Mouse (Mus musculus): ENCODE measurements at regions not wholly inside any gene's neighbourhood (a gene's known extent, or its start where the extent isn't known, plus 50 kb on each side); places are given as distances from the start of the nearest gene placed in this dataset.

- Histone ChIP-seq H3K9me3 (replicated peaks; ENCODE audit: insufficient read depth, low read length) (no peaks in the 10 kb centered on the region), H3K36me3 (ENCODE audit: control insufficient read depth in 1 of 2, insufficient read depth in 2 of 2, low read length in 2 of 2) (no peaks in the 10 kb centered on the region), H3K4me1 (ENCODE audit: control insufficient read depth in 1 of 2, insufficient read depth in 2 of 2, low read length in 2 of 2) (no peaks in the 10 kb centered on the region), H3K79me2 (ENCODE audit: control insufficient read depth, insufficient read depth, low read length, poor library complexity) (no peaks in the 10 kb centered on the region), H3K27me3 (ENCODE audit: control insufficient read depth in 1 of 2, insufficient read depth in 2 of 2, low read length in 2 of 2) (no peaks in the 10 kb centered on the region), H3K9ac (ENCODE audit: control insufficient read depth, low read depth, low read length, poor library complexity, severe bottlenecking) (no peak overlapping the region), H3K4me3 (ENCODE audit: control insufficient read depth in 1 of 2, insufficient read depth in 1 of 2, low read depth in 2 of 2, low read length in 2 of 2) (no peak overlapping the region), H3K27ac (ENCODE audit: control insufficient read depth, low read depth, low read length) (no peak overlapping the region)
- no peak for DNase-seq (ENCODE audit: low read depth, low spot score)
- no peak for TF ChIP-seq SIN3A (IDR thresholded peaks at IDR 0.05; ENCODE audit: low read length)
- TF ChIP-seq CTCF (IDR thresholded peaks at IDR 0.05 in 2 of 3, conservative IDR thresholded peaks at IDR 0.05 in 1 of 3; ENCODE audit: control insufficient read depth in 1 of 3, insufficient read depth in 1 of 3, low read depth in 2 of 3, low read length in 3 of 3, poor library complexity in 1 of 3, severe bottlenecking in 1 of 3), result no peak
- TF ChIP-seq NELFE (IDR thresholded peaks at IDR 0.05; ENCODE audit: low read depth, low read length), result no peak
- TF ChIP-seq POLR2A (IDR thresholded peaks at IDR 0.05; ENCODE audit: control insufficient read depth in 1 of 2, insufficient read depth in 1 of 2, low read depth in 1 of 2, low read length in 2 of 2, poor library complexity in 1 of 2), result no peak
- no peak for TF ChIP-seq GABPA (IDR thresholded peaks at IDR 0.05; ENCODE audit: low read depth, low read length)
- no peak for TF ChIP-seq CHD1 (IDR thresholded peaks at IDR 0.05; ENCODE audit: low read depth, low read length)
- no peak for TF ChIP-seq MAX (IDR thresholded peaks at IDR 0.05; ENCODE audit: low read length)
- TF ChIP-seq BHLHE40 (IDR thresholded peaks at IDR 0.05; ENCODE audit: borderline replicate concordance, low read depth, low read length), result no peak
- no peak for TF ChIP-seq GATA1 (IDR thresholded peaks at IDR 0.05; ENCODE audit: low read depth, low read length)
- TF ChIP-seq MYC (IDR thresholded peaks at IDR 0.05; ENCODE audit: low read depth, low read length), result no peak
- no peak for TF ChIP-seq TCF12 (IDR thresholded peaks at IDR 0.05; ENCODE audit: low read depth, low read length)
- TF ChIP-seq POLR2AphosphoS5 (IDR thresholded peaks at IDR 0.05; ENCODE audit: borderline replicate concordance, low read depth, low read length), result no peak
- no peak for TF ChIP-seq TAL1 (IDR thresholded peaks at IDR 0.05; ENCODE audit: low read length)
- no peak for TF ChIP-seq UBTF (IDR thresholded peaks at IDR 0.05; ENCODE audit: borderline replicate concordance, insufficient read depth, low read depth, low read length)
- TF ChIP-seq TBP (IDR thresholded peaks at IDR 0.05; ENCODE audit: low read depth, low read length), result no peak
- no peak for TF ChIP-seq ELF1 (IDR thresholded peaks at IDR 0.05; ENCODE audit: low read depth, low read length)
- no peak for TF ChIP-seq JUND (IDR thresholded peaks at IDR 0.05; ENCODE audit: low read depth, low read length)
- TF ChIP-seq ZNF384 (IDR thresholded peaks at IDR 0.05; ENCODE audit: low read depth, low read length), result no peak
- no peak for TF ChIP-seq ZKSCAN1 (IDR thresholded peaks at IDR 0.05; ENCODE audit: low read depth, low read length)
- TF ChIP-seq MYB (IDR thresholded peaks at IDR 0.05; ENCODE audit: low read depth, low read length), result no peak
Measured at GRCm38 (mm10) chr10:96535461-96535860, 81.3 kb upstream of the Btg1 start.

DNA sequence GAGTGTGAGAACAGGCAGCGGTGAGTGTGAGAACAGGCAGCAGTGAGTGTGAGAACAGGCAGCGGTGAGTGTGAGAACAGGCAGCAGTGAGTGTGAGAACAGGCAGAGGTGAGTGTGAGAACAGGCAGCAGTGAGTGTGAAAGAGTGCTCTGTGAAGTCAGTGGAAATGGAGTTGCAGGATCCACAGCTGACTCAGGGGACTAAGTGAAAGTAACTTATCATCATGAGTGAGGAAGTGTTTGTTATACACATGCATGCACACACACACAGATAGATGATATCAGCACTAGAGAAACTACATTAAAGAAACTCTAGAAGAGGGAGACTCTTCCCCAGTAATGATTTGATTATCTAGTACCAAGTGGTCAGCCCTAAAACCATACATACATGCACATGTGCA is 76.0 kb upstream of the Btg1 start:
- Histone ChIP-seq H3K4me3 (ENCODE audit: control insufficient read depth in 1 of 2, insufficient read depth in 1 of 2, low read depth in 2 of 2, low read length in 2 of 2) (no peak overlapping the region), H3K79me2 (ENCODE audit: control insufficient read depth, insufficient read depth, low read length, poor library complexity) (no peaks in the 10 kb centered on the region), H3K9me3 (replicated peaks; ENCODE audit: insufficient read depth, low read length) (no peaks in the 10 kb centered on the region), H3K27me3 (ENCODE audit: control insufficient read depth in 1 of 2, insufficient read depth in 2 of 2, low read length in 2 of 2) (no peaks in the 10 kb centered on the region), H3K36me3 (ENCODE audit: control insufficient read depth in 1 of 2, insufficient read depth in 2 of 2, low read length in 2 of 2) (no peaks in the 10 kb centered on the region), H3K4me1 (ENCODE audit: control insufficient read depth in 1 of 2, insufficient read depth in 2 of 2, low read length in 2 of 2) (no peaks in the 10 kb centered on the region), H3K9ac (ENCODE audit: control insufficient read depth, low read depth, low read length, poor library complexity, severe bottlenecking) (no peak overlapping the region), H3K27ac (ENCODE audit: control insufficient read depth, low read depth, low read length) (no peak overlapping the region)
- no peak for TF ChIP-seq ZKSCAN1 (IDR thresholded peaks at IDR 0.05; ENCODE audit: low read depth, low read length)
- TF ChIP-seq MAFK (IDR thresholded peaks at IDR 0.05; ENCODE audit: borderline replicate concordance, low read depth, low read length), result no peak
- TF ChIP-seq MAZ (IDR thresholded peaks at IDR 0.05; ENCODE audit: low read depth, low read length), result no peak
- no peak for TF ChIP-seq MYB (IDR thresholded peaks at IDR 0.05; ENCODE audit: low read depth, low read length)
- no peak for TF ChIP-seq POLR2A (IDR thresholded peaks at IDR 0.05; ENCODE audit: control insufficient read depth in 1 of 2, insufficient read depth in 1 of 2, low read depth in 1 of 2, low read length in 2 of 2, poor library complexity in 1 of 2)
- no peak for TF ChIP-seq GABPA (IDR thresholded peaks at IDR 0.05; ENCODE audit: low read depth, low read length)
- no peak for TF ChIP-seq POLR2AphosphoS5 (IDR thresholded peaks at IDR 0.05; ENCODE audit: borderline replicate concordance, low read depth, low read length)
- TF ChIP-seq CTCF (IDR thresholded peaks at IDR 0.05 in 2 of 3, conservative IDR thresholded peaks at IDR 0.05 in 1 of 3; ENCODE audit: control insufficient read depth in 1 of 3, insufficient read depth in 1 of 3, low read depth in 2 of 3, low read length in 3 of 3, poor library complexity in 1 of 3, severe bottlenecking in 1 of 3), result no peak
- TF ChIP-seq BHLHE40 (IDR thresholded peaks at IDR 0.05; ENCODE audit: borderline replicate concordance, low read depth, low read length), result no peak
- DNase-seq (ENCODE audit: low read depth, low spot score), result no peak
